Mouse (Mus musculus): ENCODE data around the gene H2-M10.4. TPM values are rescaled to one million over a fixed set of nuclear protein-coding genes. Genes with fewer than 3 reads are reported as not detected.
"Not testable (repeated sequence)": the region's sequence is repeated elsewhere in the genome, so short reads cannot be mapped to it uniquely, and the experiment has no call there.

H2-M10.4 gene
- not detected in 2 replicates for polyA plus RNA-seq (2015; fragmentation: Nextera tagmentation; extraction: Ambion mirVana)

DNA sequence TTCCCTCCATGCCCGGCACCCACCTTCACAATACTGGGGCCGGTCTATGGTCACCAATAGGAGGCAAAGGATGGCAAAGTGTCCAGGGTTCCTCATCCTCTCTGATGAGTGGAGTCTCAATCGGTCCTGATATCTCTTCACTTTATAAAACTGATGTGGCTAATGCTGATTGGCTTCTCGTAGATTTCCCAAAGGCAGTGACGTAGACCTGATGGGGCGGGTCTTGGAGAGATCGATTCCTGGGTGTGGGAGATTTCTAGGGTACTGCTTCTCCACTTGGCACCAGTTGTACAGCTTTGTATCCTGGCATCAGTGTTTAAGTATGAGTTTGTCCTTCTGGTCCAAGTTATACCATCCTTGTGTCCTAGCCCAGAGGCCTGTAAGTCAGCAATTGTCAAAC lies at the start of gene H2-M10.4:
H2-M10.4 (minus strand) TSS at position 101 of the 400 bp plus-strand sequence.
- no peak within 1 kb of the TSS for H3K4me3 ChIP-seq (replicated peaks)
- no peaks in the 10 kb centered on the region for H3K27me3 ChIP-seq
- WGBS (ENCODE audit: insufficient replicate concordance) = 73% methylated on average over 7 of the region's 7 CpGs
- H3K9ac ChIP-seq = no peak within 1 kb of the TSS
- H3K27ac ChIP-seq (replicated peaks) = no peak within 1 kb of the TSS
- H3K9me3 ChIP-seq (replicated peaks) = no peaks in the 10 kb centered on the region
- H3K36me3 ChIP-seq (replicated peaks) = no peaks in the 10 kb centered on the region
- no peaks in the 10 kb centered on the region for H3K4me1 ChIP-seq (replicated peaks)
- no peak within 1 kb of the TSS for H3K4me2 ChIP-seq
- no peak for ATAC-seq (ENCODE audit: insufficient read depth)

GRCm38 (mm10) chr17:36503910-36504309 lies 41.8 kb upstream of the H2-M10.4 start:
- no peaks in the 10 kb centered on the region for H3K36me3 ChIP-seq (replicated peaks)
- H3K9me3 ChIP-seq (replicated peaks) = no peaks in the 10 kb centered on the region
- no peak for ATAC-seq (ENCODE audit: insufficient read depth)
- no peak overlapping the region for H3K9ac ChIP-seq
- no peaks in the 10 kb centered on the region for H3K4me1 ChIP-seq (replicated peaks)
- H3K4me2 ChIP-seq = no peak overlapping the region
- H3K4me3 ChIP-seq (replicated peaks) = no peak overlapping the region
- no peak overlapping the region for H3K27ac ChIP-seq (replicated peaks)
- H3K27me3 ChIP-seq = no peaks in the 10 kb centered on the region

DNA sequence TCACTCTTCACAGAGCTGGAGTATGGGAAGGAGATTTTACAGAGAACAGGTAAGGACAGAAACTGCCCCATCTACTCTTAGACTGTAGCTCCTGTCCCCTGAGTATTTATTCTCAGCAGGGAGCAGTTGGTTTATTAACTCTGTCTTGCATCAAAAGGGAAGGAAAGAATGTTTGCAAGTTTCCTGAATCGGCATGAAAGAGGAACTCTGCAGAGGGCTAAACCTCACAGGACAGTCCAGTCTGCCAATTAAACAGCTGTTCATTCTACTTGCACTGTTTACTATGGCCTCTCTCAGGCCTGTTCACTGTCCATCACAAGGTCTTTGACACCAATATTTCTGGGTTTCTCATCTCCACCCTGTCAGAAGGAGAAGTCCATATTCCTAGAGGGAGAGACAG lies 38.3 kb upstream of the H2-M10.4 start:
- WGBS (ENCODE audit: insufficient replicate concordance) = 12% methylated on average over 1 of the region's 1 CpGs

DNA sequence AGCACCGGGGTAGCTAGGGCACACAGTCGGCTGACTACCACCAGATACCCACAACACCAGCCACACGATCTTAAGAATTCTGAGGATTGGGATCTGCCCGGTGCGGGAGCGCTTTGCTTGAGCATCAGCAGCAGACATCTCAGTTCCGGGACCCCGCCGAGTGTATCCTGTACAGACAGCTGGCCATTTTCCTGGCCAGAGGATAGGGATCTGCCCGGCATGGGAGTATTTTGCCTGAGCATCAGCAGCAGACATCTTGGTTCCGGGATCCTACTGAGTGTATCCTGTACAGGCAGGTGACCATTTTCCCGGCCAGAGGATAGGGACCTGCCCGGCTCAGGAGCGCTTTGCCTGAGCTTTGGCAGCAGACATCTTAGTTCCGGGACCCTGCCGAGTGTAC lies 26.0 kb upstream of the H2-M10.4 start:
- not testable (repeated sequence) for H3K9me3 ChIP-seq (replicated peaks); H3K27me3 ChIP-seq; ATAC-seq (ENCODE audit: insufficient read depth); H3K4me2 ChIP-seq; H3K27ac ChIP-seq (replicated peaks); H3K36me3 ChIP-seq (replicated peaks); H3K4me1 ChIP-seq (replicated peaks); H3K4me3 ChIP-seq (replicated peaks); H3K9ac ChIP-seq
- 79% methylated on average over 16 of the region's 16 CpGs for WGBS (ENCODE audit: insufficient replicate concordance)

More for the DNA sequence above, 38.3 kb upstream of the H2-M10.4 start:
- Histone ChIP-seq H3K36me3 (replicated peaks) (no peaks in the 10 kb centered on the region), H3K9ac (no peak overlapping the region), H3K4me2 (no peak overlapping the region), H3K9me3 (replicated peaks) (no peaks in the 10 kb centered on the region), H3K4me3 (replicated peaks) (no peak overlapping the region), H3K27me3 (no peaks in the 10 kb centered on the region), H3K4me1 (replicated peaks) (no peaks in the 10 kb centered on the region), H3K27ac (replicated peaks) (no peak overlapping the region)
- ATAC-seq (ENCODE audit: insufficient read depth) = no peak

- no peak for ATAC-seq (ENCODE audit: insufficient read depth)
- H3K9me3 ChIP-seq (replicated peaks) = no peaks in the 10 kb centered on the region
- no peaks in the 10 kb centered on the region for H3K4me1 ChIP-seq (replicated peaks)
- H3K4me3 ChIP-seq (replicated peaks) = no peak overlapping the region
- no peak overlapping the region for H3K4me2 ChIP-seq
- no peak overlapping the region for H3K27ac ChIP-seq (replicated peaks)
- H3K27me3 ChIP-seq = no peaks in the 10 kb centered on the region
- WGBS (ENCODE audit: insufficient replicate concordance) = 56% methylated on average over 1 of the region's 1 CpGs
- H3K36me3 ChIP-seq (replicated peaks) = no peaks in the 10 kb centered on the region
- no peak overlapping the region for H3K9ac ChIP-seq
These were observed 24.6 kb upstream of the H2-M10.4 start for GRCm38 (mm10) chr17:36486687-36487230.

DNA sequence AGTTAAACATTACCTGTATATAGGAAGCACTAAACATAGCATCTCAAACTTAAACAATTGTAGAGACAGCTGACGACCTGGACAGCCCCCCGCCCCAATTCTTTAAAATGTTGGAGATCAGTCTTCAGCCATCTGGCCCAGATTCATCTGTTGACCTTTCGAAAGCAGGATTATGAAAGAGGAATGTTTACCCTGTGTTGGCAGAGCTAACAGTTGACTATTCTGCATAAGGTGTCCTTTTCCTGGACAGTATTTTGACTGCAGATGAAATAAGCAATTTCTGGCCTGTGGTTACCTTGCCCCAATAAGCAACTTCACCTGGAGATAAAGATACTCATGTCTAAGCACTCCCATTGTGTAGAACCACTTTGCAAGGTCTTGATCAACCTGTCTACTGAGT lies 21.7 kb upstream of the H2-M10.4 start:
- H3K27ac ChIP-seq (replicated peaks) = no peak overlapping the region
- H3K4me1 ChIP-seq (replicated peaks) = no peaks in the 10 kb centered on the region
- no peak overlapping the region for H3K9ac ChIP-seq
- ATAC-seq (ENCODE audit: insufficient read depth) = no peak
- H3K9me3 ChIP-seq (replicated peaks) = no peaks in the 10 kb centered on the region
- no peaks in the 10 kb centered on the region for H3K36me3 ChIP-seq (replicated peaks)
- H3K4me2 ChIP-seq = no peak overlapping the region
- no peaks in the 10 kb centered on the region for H3K27me3 ChIP-seq
- WGBS (ENCODE audit: insufficient replicate concordance) = 44% methylated on average over 3 of the region's 3 CpGs
- no peak overlapping the region for H3K4me3 ChIP-seq (replicated peaks)

GRCm38 (mm10) chr17:36456260-36456659 lies 5.9 kb downstream of the H2-M10.4 start:
- Histone ChIP-seq H3K4me1 (replicated peaks) (no peaks in the 10 kb centered on the region), H3K4me3 (replicated peaks) (no peak overlapping the region), H3K27me3 (no peaks in the 10 kb centered on the region), H3K36me3 (replicated peaks) (no peaks in the 10 kb centered on the region), H3K27ac (replicated peaks) (no peak overlapping the region), H3K4me2 (no peak overlapping the region), H3K9ac (no peak overlapping the region), H3K9me3 (replicated peaks) (no peaks in the 10 kb centered on the region)
- no peak for ATAC-seq (ENCODE audit: insufficient read depth)
- 33% methylated on average over 4 of the region's 4 CpGs for WGBS (ENCODE audit: insufficient replicate concordance)

DNA sequence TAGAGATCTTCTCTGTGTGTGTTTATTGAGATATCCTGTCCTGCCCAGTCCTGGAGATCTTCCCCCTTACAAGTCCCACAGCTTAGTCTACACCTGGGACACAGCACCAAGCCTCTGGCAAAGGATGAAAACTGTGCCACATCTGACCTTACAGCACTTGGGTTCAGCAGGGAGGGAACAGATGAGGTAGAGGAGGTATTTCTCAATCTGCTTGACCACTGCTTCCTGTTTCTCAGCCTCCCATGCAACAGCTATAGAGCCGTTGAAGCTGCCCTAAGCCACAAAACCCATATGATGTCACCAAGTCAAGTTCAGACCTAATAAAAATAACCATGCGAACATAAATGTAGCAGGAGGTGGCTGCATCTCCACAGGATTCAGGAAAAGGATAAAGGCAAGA lies 30.7 kb downstream of the H2-M10.4 start:
- 5% methylated on average over 2 of the region's 2 CpGs for WGBS (ENCODE audit: insufficient replicate concordance)
- H3K4me1 ChIP-seq (replicated peaks) = no peaks in the 10 kb centered on the region
- H3K36me3 ChIP-seq (replicated peaks) = no peaks in the 10 kb centered on the region
- no peak for ATAC-seq (ENCODE audit: insufficient read depth)
- no peak overlapping the region for H3K9ac ChIP-seq
- H3K27ac ChIP-seq (replicated peaks) = no peak overlapping the region
- H3K4me3 ChIP-seq (replicated peaks) = no peak overlapping the region
- H3K27me3 ChIP-seq = no peaks in the 10 kb centered on the region
- no peaks in the 10 kb centered on the region for H3K9me3 ChIP-seq (replicated peaks)
- no peak overlapping the region for H3K4me2 ChIP-seq

- no peak for ATAC-seq (ENCODE audit: insufficient read depth)
- Histone ChIP-seq H3K4me1 (replicated peaks) (no peaks in the 10 kb centered on the region), H3K9ac (no peak overlapping the region), H3K27ac (replicated peaks) (no peak overlapping the region), H3K27me3 (no peaks in the 10 kb centered on the region), H3K9me3 (replicated peaks) (no peaks in the 10 kb centered on the region), H3K36me3 (replicated peaks) (no peaks in the 10 kb centered on the region), H3K4me2 (no peak overlapping the region), H3K4me3 (replicated peaks) (no peak overlapping the region)
- WGBS (ENCODE audit: insufficient replicate concordance) = 12% methylated on average over 4 of the region's 4 CpGs
These were observed 43.9 kb downstream of the H2-M10.4 start for GRCm38 (mm10) chr17:36418091-36418754.

DNA sequence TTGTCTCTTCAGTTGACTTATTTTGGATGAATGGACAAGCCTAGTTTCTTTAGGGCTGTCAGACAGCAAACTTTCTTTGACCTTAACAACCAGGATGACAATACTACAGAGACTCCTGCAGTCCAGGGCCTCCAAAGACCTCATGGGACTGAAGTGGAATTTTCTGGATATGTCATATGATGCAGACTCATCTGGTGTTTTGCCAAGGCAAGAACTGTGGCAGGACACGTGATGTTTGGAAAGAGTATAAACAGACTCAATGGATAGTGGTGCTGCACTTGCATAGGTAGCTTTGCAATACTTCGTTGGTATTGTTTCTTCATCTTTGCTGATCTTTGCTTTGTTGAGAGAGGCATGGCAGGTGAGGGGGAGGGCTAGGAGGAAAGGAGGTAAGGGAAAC lies 44.7 kb downstream of the H2-M10.4 start:
- no peak for ATAC-seq (ENCODE audit: insufficient read depth)
- 30% methylated on average over 2 of the region's 2 CpGs for WGBS (ENCODE audit: insufficient replicate concordance)
- no peaks in the 10 kb centered on the region for H3K36me3 ChIP-seq (replicated peaks)

DNA sequence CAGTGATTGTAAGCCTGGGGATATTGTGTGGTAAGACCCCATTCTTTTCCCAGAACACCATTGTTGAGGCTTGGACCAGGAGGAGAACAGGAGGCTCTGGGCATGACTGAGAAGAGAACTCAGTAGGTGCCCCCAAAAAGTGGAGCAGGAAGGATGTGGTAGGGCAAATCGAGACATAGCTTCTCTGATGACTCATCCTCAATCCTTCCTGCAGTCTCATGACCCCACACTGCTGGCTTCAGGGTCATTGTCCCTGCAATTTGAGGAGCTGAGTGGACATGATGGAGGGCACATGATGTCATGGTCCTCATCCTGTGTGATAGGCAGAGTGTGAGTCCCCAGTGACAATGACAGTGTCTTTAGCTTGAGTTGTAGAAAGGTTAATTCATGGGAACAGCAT lies 46.7 kb downstream of the H2-M10.4 start:
- WGBS (ENCODE audit: insufficient replicate concordance) = 4% methylated on average over 1 of the region's 1 CpGs
- Histone ChIP-seq H3K27ac (replicated peaks) (no peak overlapping the region), H3K9me3 (replicated peaks) (no peaks in the 10 kb centered on the region), H3K27me3 (no peaks in the 10 kb centered on the region), H3K36me3 (replicated peaks) (no peaks in the 10 kb centered on the region), H3K4me2 (no peak overlapping the region), H3K4me1 (replicated peaks) (no peaks in the 10 kb centered on the region), H3K4me3 (replicated peaks) (no peak overlapping the region), H3K9ac (no peak overlapping the region)
- no peak for ATAC-seq (ENCODE audit: insufficient read depth)

More for the DNA sequence above, 44.7 kb downstream of the H2-M10.4 start:
- H3K27me3 ChIP-seq = no peaks in the 10 kb centered on the region
- no peak overlapping the region for H3K4me2 ChIP-seq
- H3K4me1 ChIP-seq (replicated peaks) = no peaks in the 10 kb centered on the region
- H3K27ac ChIP-seq (replicated peaks) = no peak overlapping the region
- H3K9me3 ChIP-seq (replicated peaks) = no peaks in the 10 kb centered on the region
- no peak overlapping the region for H3K4me3 ChIP-seq (replicated peaks)
- H3K9ac ChIP-seq = no peak overlapping the region

- no peak for ATAC-seq (ENCODE audit: insufficient read depth)
- Histone ChIP-seq H3K4me3 (replicated peaks) (no peak overlapping the region), H3K4me2 (no peak overlapping the region), H3K9ac (no peak overlapping the region), H3K9me3 (replicated peaks) (no peaks in the 10 kb centered on the region), H3K27ac (replicated peaks) (no peak overlapping the region), H3K4me1 (replicated peaks) (no peaks in the 10 kb centered on the region), H3K36me3 (replicated peaks) (no peaks in the 10 kb centered on the region), H3K27me3 (no peaks in the 10 kb centered on the region)
- WGBS (ENCODE audit: insufficient replicate concordance) = 21% methylated on average over 1 of the region's 1 CpGs
These were observed 47.8 kb downstream of the H2-M10.4 start for GRCm38 (mm10) chr17:36414361-36414760.

Data from liver, embryonic 15.5 days (tissue).